Mouse (Mus musculus): ENCODE data around the gene Ngly1. TPM values are rescaled to one million over a fixed set of nuclear protein-coding genes. Genes with fewer than 3 reads are reported as not detected.

The Ngly1 gene
- total and polyA plus RNA-seq, 3 experiments, result 17.0 to 37.5 (median 21.7) TPM

DNA sequence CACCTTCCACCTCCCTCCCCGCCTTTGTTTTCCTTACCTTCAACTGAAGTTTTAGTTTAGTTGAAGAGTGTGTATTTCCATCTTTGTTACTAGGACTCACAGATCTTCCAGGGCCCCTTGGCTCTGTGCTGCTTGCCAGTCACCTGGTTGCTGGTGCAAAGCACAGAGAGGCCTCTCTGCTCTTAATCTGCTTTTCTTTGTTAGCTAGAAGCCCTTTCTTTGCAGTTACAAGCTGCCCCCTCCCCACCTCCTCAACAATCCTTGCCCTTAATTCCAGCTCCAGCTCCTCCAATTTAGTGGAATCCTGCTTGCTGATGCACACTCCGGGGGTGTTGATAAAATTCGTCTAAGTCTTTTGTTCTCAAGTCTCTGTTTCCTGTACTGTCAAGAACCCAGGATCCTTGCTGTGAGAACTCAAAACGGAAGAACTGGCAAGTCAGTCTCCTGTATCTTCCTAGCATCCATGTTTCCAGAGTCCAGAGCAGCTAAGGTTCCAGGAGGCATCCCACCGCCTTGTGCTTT, 79.9 kb downstream of the Ngly1 start:
- Histone ChIP-seq H3K27ac (ENCODE audit: insufficient read depth, low read depth) (no peak overlapping the region), H3K36me3 (replicated peaks in 1 of 2; ENCODE audit: control insufficient read depth in 1 of 2, insufficient read depth in 1 of 2, low read length in 1 of 2) (no peaks in the 10 kb centered on the region), H3K27me3 (replicated peaks) (no peaks in the 10 kb centered on the region), H3K4me3 (replicated peaks in 1 of 3; ENCODE audit: low read depth in 2 of 3, low read length in 2 of 3, poor library complexity in 1 of 3) (no peak overlapping the region), H3K9ac (ENCODE audit: insufficient read depth, low read depth) (no peak overlapping the region), H3K4me2 (ENCODE audit: insufficient read depth, low read depth, poor library complexity, severe bottlenecking) (no peak overlapping the region), H3K4me1 (ENCODE audit: control insufficient read depth in 1 of 2, insufficient read depth in 2 of 2) (0 out of 4 replicates have a peak, but pooled peaks cover 0 to 3% of the 10 kb centered on the region in 2 experiments), H3K79me2 (replicated peaks; ENCODE audit: control insufficient read depth, extremely low read depth, insufficient read depth, poor library complexity, severe bottlenecking) (no peaks in the 10 kb centered on the region), H3K9me3 (replicated peaks; ENCODE audit: low read length) (no peaks in the 10 kb centered on the region)
- DNase-seq (ENCODE audit: extremely low read depth), result no peak
- dilution Hi-C loops (cut with MboI; ENCODE audit: extremely low pct_ligation_motif_present, extremely low pct_unique_long_range_greater_than_20kb, low sequenced_read_pairs), result no loop called here
- TF ChIP-seq UBTF (IDR thresholded peaks at IDR 0.05; ENCODE audit: low read depth, low read length) (no peak), SMC3 (IDR thresholded peaks at IDR 0.05; ENCODE audit: low read depth, low read length) (no peak), KAT2A (IDR thresholded peaks at IDR 0.05; ENCODE audit: insufficient replicate concordance, low read length) (no peak), ZKSCAN1 (IDR thresholded peaks at IDR 0.05; ENCODE audit: borderline replicate concordance, low read depth, low read length) (no peak), RAD21 (IDR thresholded peaks at IDR 0.05; ENCODE audit: low read depth, low read length) (no peak)
- in situ Hi-C loops (cut with MboI; ENCODE audit: low pct_ligation_motif_present, low pct_unique_long_range_greater_than_20kb, low sequenced_read_pairs), result no loop called here

GRCm38 (mm10) chr14:16329756-16330155, 80.7 kb downstream of the Ngly1 start:
- dilution Hi-C loops (cut with MboI; ENCODE audit: extremely low pct_ligation_motif_present, extremely low pct_unique_long_range_greater_than_20kb, low sequenced_read_pairs), result no loop called here

GRCm38 (mm10) chr14:16334260-16334659, 85.2 kb downstream of the Ngly1 start:
- no peaks in the 10 kb centered on the region for H3K27me3 ChIP-seq (replicated peaks)
- dilution Hi-C loops (cut with MboI; ENCODE audit: extremely low pct_ligation_motif_present, extremely low pct_unique_long_range_greater_than_20kb, low sequenced_read_pairs), result no loop called here

More at GRCm38 (mm10) chr14:16329756-16330155, 80.7 kb downstream of the Ngly1 start:
- in situ Hi-C loops (cut with MboI; ENCODE audit: low pct_ligation_motif_present, low pct_unique_long_range_greater_than_20kb, low sequenced_read_pairs), result no loop called here
- Histone ChIP-seq H3K79me2 (replicated peaks; ENCODE audit: control insufficient read depth, extremely low read depth, insufficient read depth, poor library complexity, severe bottlenecking) (no peaks in the 10 kb centered on the region), H3K4me2 (ENCODE audit: insufficient read depth, low read depth, poor library complexity, severe bottlenecking) (no peak overlapping the region), H3K36me3 (replicated peaks in 1 of 2; ENCODE audit: control insufficient read depth in 1 of 2, insufficient read depth in 1 of 2, low read length in 1 of 2) (no peaks in the 10 kb centered on the region), H3K9ac (ENCODE audit: insufficient read depth, low read depth) (no peak overlapping the region), H3K4me1 (ENCODE audit: control insufficient read depth in 1 of 2, insufficient read depth in 2 of 2) (0 out of 4 replicates have a peak, but pooled peaks cover 0 to 3% of the 10 kb centered on the region in 2 experiments), H3K9me3 (replicated peaks; ENCODE audit: low read length) (no peaks in the 10 kb centered on the region), H3K27ac (ENCODE audit: insufficient read depth, low read depth) (no peak overlapping the region), H3K27me3 (replicated peaks) (no peaks in the 10 kb centered on the region), H3K4me3 (replicated peaks in 1 of 3; ENCODE audit: low read depth in 2 of 3, low read length in 2 of 3, poor library complexity in 1 of 3) (no peak overlapping the region)
- TF ChIP-seq JUND (conservative IDR thresholded peaks at IDR 0.05; ENCODE audit: low read depth, low read length), result no peak
- no peak for TF ChIP-seq PAX5 (IDR thresholded peaks at IDR 0.05; ENCODE audit: low read length)
- DNase-seq (ENCODE audit: extremely low read depth), result no peak

More at GRCm38 (mm10) chr14:16334260-16334659, 85.2 kb downstream of the Ngly1 start:
- Histone ChIP-seq H3K27ac (ENCODE audit: insufficient read depth, low read depth) (no peak overlapping the region), H3K9ac (ENCODE audit: insufficient read depth, low read depth) (no peak overlapping the region), H3K4me1 (ENCODE audit: control insufficient read depth in 1 of 2, insufficient read depth in 2 of 2) (no peaks in the 10 kb centered on the region), H3K9me3 (replicated peaks; ENCODE audit: low read length) (no peaks in the 10 kb centered on the region), H3K4me3 (replicated peaks in 1 of 3; ENCODE audit: low read depth in 2 of 3, low read length in 2 of 3, poor library complexity in 1 of 3) (no peak overlapping the region), H3K36me3 (replicated peaks in 1 of 2; ENCODE audit: control insufficient read depth in 1 of 2, insufficient read depth in 1 of 2, low read length in 1 of 2) (no peaks in the 10 kb centered on the region), H3K4me2 (ENCODE audit: insufficient read depth, low read depth, poor library complexity, severe bottlenecking) (no peak overlapping the region), H3K79me2 (replicated peaks; ENCODE audit: control insufficient read depth, extremely low read depth, insufficient read depth, poor library complexity, severe bottlenecking) (no peaks in the 10 kb centered on the region)
- in situ Hi-C loops (cut with MboI; ENCODE audit: low pct_ligation_motif_present, low pct_unique_long_range_greater_than_20kb, low sequenced_read_pairs), result no loop called here
- TF ChIP-seq POLR2AphosphoS2 (IDR thresholded peaks at IDR 0.05; ENCODE audit: low read depth, low read length) (no peak), ZMIZ1 (IDR thresholded peaks at IDR 0.05; ENCODE audit: low read depth, low read length) (no peak), MAZ (IDR thresholded peaks at IDR 0.05; ENCODE audit: low read depth, low read length) (no peak), MEF2A (IDR thresholded peaks at IDR 0.05; ENCODE audit: borderline replicate concordance, low read depth, low read length) (no peak), RAD21 (IDR thresholded peaks at IDR 0.05; ENCODE audit: low read depth, low read length) (no peak), GABPA (IDR thresholded peaks at IDR 0.05; ENCODE audit: insufficient replicate concordance, low read depth, low read length) (no peak), SIN3A (IDR thresholded peaks at IDR 0.05; ENCODE audit: low read length) (no peak), CHD1 (IDR thresholded peaks at IDR 0.05; ENCODE audit: low read depth, low read length) (no peak), RCOR1 (conservative IDR thresholded peaks at IDR 0.05; ENCODE audit: low read depth, low read length) (no peak), ELF1 (IDR thresholded peaks at IDR 0.05; ENCODE audit: low read depth, low read length) (no peak), JUND (conservative IDR thresholded peaks at IDR 0.05; ENCODE audit: low read depth, low read length) (no peak), TCF12 (IDR thresholded peaks at IDR 0.05; ENCODE audit: low read depth, low read length) (no peak), SMC3 (IDR thresholded peaks at IDR 0.05; ENCODE audit: low read depth, low read length) (no peak)
- no peak for DNase-seq (ENCODE audit: extremely low read depth)
